Mouse (Mus musculus) megakaryocyte, embryonic 14.5 days (primary cell): ENCODE data around the gene Sh3kbp1.

Source experiments
- FLI1 ChIP-seq: IDR thresholded peaks from 2 replicates; pipeline ENCODE4 v1.6.1; 2012; ENCODE audit warnings: low read length, inconsistent platforms, mixed read lengths
- GATA1 ChIP-seq: IDR thresholded peaks from 3 replicates; pipeline ENCODE4 v1.6.1; 2012; ENCODE audit warnings: mixed read lengths, low read length, inconsistent platforms, borderline replicate concordance

DNA sequence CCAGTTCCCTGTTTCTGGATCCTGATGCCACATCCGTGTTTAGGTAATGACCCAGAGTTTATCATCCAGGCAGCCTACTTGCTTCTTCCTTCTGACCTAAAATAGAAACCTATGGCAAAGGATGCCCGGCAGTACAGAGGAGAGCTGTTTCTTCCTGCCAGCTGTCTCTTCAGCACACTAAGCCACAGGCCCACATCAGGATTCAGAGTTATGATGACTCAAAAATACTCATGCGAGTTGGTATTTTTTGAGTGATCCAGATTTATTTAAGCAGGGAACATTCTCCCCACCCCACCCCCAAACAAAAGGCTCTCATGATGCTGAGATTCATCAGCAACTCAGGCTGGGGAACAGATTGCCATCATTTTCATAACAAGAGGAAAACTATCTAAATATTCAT is 240.6 kb downstream of the Sh3kbp1 start:
- TF ChIP-seq GATA1 = no peak
- TF ChIP-seq FLI1 = no peak
